Comparison of ENCODE assay signal across 25 mouse cellular contexts in the genomic region with DNA sequence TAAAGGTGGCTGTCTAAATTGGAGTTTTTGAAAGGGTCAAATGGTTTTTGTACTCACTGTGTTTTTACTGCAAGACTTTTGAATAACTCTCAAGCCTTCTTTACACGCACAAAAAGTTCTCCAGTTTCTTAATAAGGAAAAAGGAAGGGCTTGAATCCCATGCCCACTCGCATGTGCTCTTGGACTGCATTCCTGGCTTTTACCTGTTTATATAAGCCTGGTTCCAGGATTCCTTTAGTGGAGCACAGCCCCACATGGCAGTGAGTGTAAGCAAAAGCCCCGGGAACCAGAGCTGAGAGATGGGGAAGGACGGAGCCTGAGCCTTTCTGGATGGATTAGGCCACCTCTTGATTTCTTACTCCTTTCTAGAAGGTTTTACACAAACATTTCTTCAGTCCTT.
"Had no signal": no experiment of that assay in that cellular context is flagged by ENCODE, and none has a peak within 500 bp of the region (broad histone marks: within the 10 kb centered on the region; RNA-seq: fewer than 3 reads in every experiment).

No protein-coding gene starts in this region.

- H3K27ac ChIP-seq: intestine, embryonic 15.5 days; kidney, embryonic 15.5 days; limb, embryonic 10.5 days; limb, embryonic 13.5 days; liver, embryonic 12.5 days; liver, embryonic 15.5 days; lung, embryonic 15.5 days; midbrain, embryonic 10.5 days; midbrain, embryonic 13.5 days; neural tube, embryonic 13.5 days; stomach, postnatal 0 days had no signal

- H3K9me3 ChIP-seq: intestine, embryonic 15.5 days; kidney, embryonic 15.5 days; limb, embryonic 10.5 days; limb, embryonic 13.5 days; liver, embryonic 12.5 days; liver, embryonic 15.5 days; lung, embryonic 15.5 days; megakaryocyte, embryonic 14.5 days; midbrain, embryonic 10.5 days; midbrain, embryonic 13.5 days; neural tube, embryonic 13.5 days had no signal

- DNase-seq: kidney, adult 11 months; kidney, adult 8-10 months; kidney, postnatal 10 days; kidney, postnatal 36 days; layer of hippocampus, postnatal 36 days; liver; retina, postnatal 1 day; right cerebral cortex, postnatal 4 days; thymus, adult 2 months; thymus, postnatal 14 days; thymus, postnatal 4 days had no signal

- H3K4me3 ChIP-seq: intestine, embryonic 15.5 days; kidney, embryonic 15.5 days; limb, embryonic 10.5 days; limb, embryonic 13.5 days; liver, embryonic 12.5 days; liver, embryonic 15.5 days; lung, embryonic 15.5 days; megakaryocyte, embryonic 14.5 days; midbrain, embryonic 10.5 days; midbrain, embryonic 13.5 days; myocyte; neural tube, embryonic 13.5 days had no signal

- H3K27me3 ChIP-seq: intestine, embryonic 15.5 days; kidney, embryonic 15.5 days; limb, embryonic 13.5 days; liver, embryonic 12.5 days; liver, embryonic 15.5 days; lung, embryonic 15.5 days; megakaryocyte, embryonic 14.5 days; midbrain, embryonic 13.5 days; neural tube, embryonic 13.5 days had no signal

- H3K9ac ChIP-seq: intestine, embryonic 15.5 days; kidney, embryonic 15.5 days; limb, embryonic 13.5 days; liver, embryonic 12.5 days; liver, embryonic 15.5 days; lung, embryonic 15.5 days; midbrain, embryonic 13.5 days; neural tube, embryonic 13.5 days had no signal

- H3K4me2 ChIP-seq: intestine, embryonic 15.5 days; kidney, embryonic 15.5 days; limb, embryonic 13.5 days; liver, embryonic 12.5 days; liver, embryonic 15.5 days; lung, embryonic 15.5 days; midbrain, embryonic 13.5 days; neural tube, embryonic 13.5 days had no signal

- ATAC-seq: intestine, embryonic 15.5 days; liver, embryonic 12.5 days; midbrain, embryonic 13.5 days; midbrain, embryonic 16.5 days had no signal

- H3K4me1 ChIP-seq: intestine, embryonic 15.5 days; kidney, embryonic 15.5 days; limb, embryonic 10.5 days; liver, embryonic 15.5 days; midbrain, embryonic 10.5 days had no signal
